Mouse (Mus musculus) CH12.LX (cell line): ENCODE measurements around the gene Nudt15.

Experiments
- CHD1 ChIP-seq: IDR thresholded peaks from 2 replicates; pipeline ENCODE4 v1.6.1; 2012; ENCODE audit warnings: low read depth, low read length, improper control_type of control experiment, inconsistent platforms
- CTCF ChIP-seq, 2 experiments: IDR thresholded peaks in 1 of 2; conservative IDR thresholded peaks in 1 of 2; 2 replicates each; pipeline ENCODE4 v1.5.1; 2011 to 2012; ENCODE audit warnings: low read depth in 2 of 2, low read length in 2 of 2, improper control_type of control experiment in 1 of 2, inconsistent platforms in 1 of 2, mild to moderate bottlenecking in 1 of 2, moderate library complexity in 1 of 2
- EP300 ChIP-seq: IDR thresholded peaks from 2 replicates; pipeline ENCODE4 v1.6.1; 2011; ENCODE audit warnings: low read length, improper control_type of control experiment
- HCFC1 ChIP-seq: IDR thresholded peaks from 2 replicates; pipeline ENCODE4 v1.6.1; 2012; ENCODE audit warnings: low read depth, mild to moderate bottlenecking, inconsistent platforms, low read length, improper control_type of control experiment
- MXI1 ChIP-seq: IDR thresholded peaks from 2 replicates; pipeline ENCODE4 v1.6.1; 2011; ENCODE audit warnings: mild to moderate bottlenecking, low read depth, low read length, improper control_type of control experiment
- POLR2A ChIP-seq: IDR thresholded peaks from 2 replicates; pipeline ENCODE4 v1.6.1; 2011; ENCODE audit warnings: low read depth, mild to moderate bottlenecking, improper control_type of control experiment, low read length
- SMC3 ChIP-seq: IDR thresholded peaks from 2 replicates; pipeline ENCODE4 v1.6.1; 2011; ENCODE audit warnings: low read depth, low read length, improper control_type of control experiment
- TCF12 ChIP-seq: IDR thresholded peaks from 2 replicates; pipeline ENCODE4 v1.6.1; 2014; ENCODE audit warnings: low read depth, mild to moderate bottlenecking, inconsistent platforms, low read length, improper control_type of control experiment
- USF1 ChIP-seq: IDR thresholded peaks from 2 replicates; pipeline ENCODE4 v1.6.1; 2014; ENCODE audit warnings: low read depth, mild to moderate bottlenecking, inconsistent platforms, low read length, improper control_type of control experiment
- ZC3H11A ChIP-seq: IDR thresholded peaks from 2 replicates; pipeline ENCODE4 v1.6.1; 2012; ENCODE audit warnings: low read depth, mild to moderate bottlenecking, inconsistent platforms, low read length, improper control_type of control experiment
- ZMIZ1 ChIP-seq: IDR thresholded peaks from 2 replicates; pipeline ENCODE4 v1.6.1; 2012; ENCODE audit warnings: low read depth, mild to moderate bottlenecking, inconsistent platforms, low read length, improper control_type of control experiment

GRCm38 (mm10) chr14:73552341-73553121 is 4.5 kb upstream of the Nudt15 start:
- TF ChIP-seq POLR2A (peak; percentile 90), HCFC1 (peak; percentile 69), CTCF (conservative IDR thresholded peaks at IDR 0.05 in 1 of 2, IDR thresholded peaks at IDR 0.05 in 1 of 2; ENCODE audit: low read depth in 2 of 2, low read length in 2 of 2) (no peak), ZC3H11A (no peak), CHD1 (no peak), MXI1 (no peak), EP300 (no peak), ZMIZ1 (peak; percentile 59; the same call in 1 of the 2 replicates), SMC3 (no peak), TCF12 (peak; percentile 88), USF1 (no peak)
